Mouse (Mus musculus) megakaryocyte progenitor cell, adult 5-6 weeks (primary cell): ENCODE measurements around the gene Pigk. TPM values are rescaled to one million over a fixed set of nuclear protein-coding genes. Genes with fewer than 3 reads are reported as not detected.
A peak's percentile ranks its signal among the peaks of the same experiment; 100 is the strongest.
"Not testable (repeated sequence)": the region's sequence is repeated elsewhere in the genome, so short reads cannot be mapped to it uniquely, and the experiment has no call there.

ENCODE experiments used
- ATAC-seq: replicated peaks from 2 replicates; pipeline ENCODE4 v1.8.0; 2016; ENCODE audit warnings: mild to moderate bottlenecking, moderate TSS enrichment, inconsistent platforms; ENCODE audit not compliant: poor library complexity
- total RNA-seq, 2 experiments: library from RNA; stranded (forward) in 1 of 2; stranded (reverse) in 1 of 2; fragments of 157-497, 149-512 nt in 1 of 2; fragments of 200-1000 nt in 1 of 2; gene quantifications; 2 replicates each; pipeline versions ENCODE4 v1.2.3 to v1.2.4; 2015 to 2017

The Pigk gene
- 49.9 and 53.5 TPM in 2 replicates for total RNA-seq (2015)
- 50.9 and 66.9 TPM in 2 replicates for total RNA-seq (2017)

DNA sequence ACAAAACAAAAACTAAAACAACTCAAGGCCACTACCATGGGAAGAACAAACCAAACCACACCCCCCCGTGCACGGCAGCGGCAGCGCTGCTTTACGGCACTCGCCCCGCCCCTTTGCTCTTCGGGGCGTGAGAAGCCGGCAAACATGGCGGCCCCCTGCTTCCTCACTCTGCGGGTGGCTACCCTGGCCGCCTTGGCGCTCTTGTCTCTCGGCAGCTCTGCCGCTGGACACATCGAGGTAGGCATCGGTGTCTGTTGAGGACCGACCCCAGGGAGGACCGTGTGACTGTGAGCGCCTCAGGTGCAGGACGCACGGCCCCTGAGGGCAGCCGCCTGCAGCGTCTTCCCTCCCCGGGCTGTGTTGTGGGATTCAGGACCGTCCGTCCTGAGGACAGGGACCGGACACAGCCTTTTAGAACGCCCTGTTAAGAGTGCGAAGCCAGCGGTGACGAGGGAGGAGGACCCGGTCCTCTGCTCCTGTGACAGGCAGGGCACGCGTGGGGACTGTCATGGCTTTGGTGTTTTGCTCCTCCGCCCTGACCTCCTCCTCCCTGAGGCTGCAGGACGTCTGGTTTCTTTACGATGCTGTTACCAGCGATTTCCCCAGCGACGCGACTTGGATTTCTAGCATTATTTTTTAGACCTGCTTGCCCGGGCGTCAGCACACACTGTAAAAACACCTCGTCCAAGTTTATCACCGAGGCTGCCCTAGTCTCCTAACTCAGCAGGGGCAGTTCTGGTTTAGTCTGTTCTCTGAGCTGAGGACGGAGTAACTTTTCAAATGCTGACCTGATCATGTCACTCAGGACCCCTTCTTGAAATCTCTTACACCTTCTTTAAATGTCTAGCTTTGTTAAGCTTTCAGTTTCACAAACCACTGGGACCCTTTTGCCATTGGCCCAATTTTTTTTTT is at the start of gene Pigk:
Gene Pigk (plus strand): TSS at position 110 of the 912 bp plus-strand sequence.
- ATAC-seq: peak; percentile 98

DNA sequence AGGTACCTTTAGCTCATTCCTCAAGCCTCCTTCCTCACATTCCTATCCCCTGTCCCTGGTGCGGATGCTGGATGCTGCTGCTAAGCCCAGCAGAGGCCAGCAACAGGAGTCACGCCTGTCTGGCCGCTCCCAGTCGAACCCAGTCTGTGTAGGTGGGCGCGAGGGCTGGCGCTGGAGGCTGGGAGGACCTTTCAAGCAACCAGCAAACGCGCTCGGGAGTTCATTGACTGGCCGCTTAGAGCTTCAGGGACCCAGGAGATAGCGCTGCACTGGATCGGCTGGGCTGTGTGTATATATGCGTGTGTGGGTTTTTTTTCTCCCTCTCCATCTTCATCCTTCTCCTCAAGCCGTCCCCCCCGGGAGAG is 46.9 kb upstream of the Pigk start:
- peak; percentile 24; the same call in 1 of the 2 replicates for ATAC-seq

DNA sequence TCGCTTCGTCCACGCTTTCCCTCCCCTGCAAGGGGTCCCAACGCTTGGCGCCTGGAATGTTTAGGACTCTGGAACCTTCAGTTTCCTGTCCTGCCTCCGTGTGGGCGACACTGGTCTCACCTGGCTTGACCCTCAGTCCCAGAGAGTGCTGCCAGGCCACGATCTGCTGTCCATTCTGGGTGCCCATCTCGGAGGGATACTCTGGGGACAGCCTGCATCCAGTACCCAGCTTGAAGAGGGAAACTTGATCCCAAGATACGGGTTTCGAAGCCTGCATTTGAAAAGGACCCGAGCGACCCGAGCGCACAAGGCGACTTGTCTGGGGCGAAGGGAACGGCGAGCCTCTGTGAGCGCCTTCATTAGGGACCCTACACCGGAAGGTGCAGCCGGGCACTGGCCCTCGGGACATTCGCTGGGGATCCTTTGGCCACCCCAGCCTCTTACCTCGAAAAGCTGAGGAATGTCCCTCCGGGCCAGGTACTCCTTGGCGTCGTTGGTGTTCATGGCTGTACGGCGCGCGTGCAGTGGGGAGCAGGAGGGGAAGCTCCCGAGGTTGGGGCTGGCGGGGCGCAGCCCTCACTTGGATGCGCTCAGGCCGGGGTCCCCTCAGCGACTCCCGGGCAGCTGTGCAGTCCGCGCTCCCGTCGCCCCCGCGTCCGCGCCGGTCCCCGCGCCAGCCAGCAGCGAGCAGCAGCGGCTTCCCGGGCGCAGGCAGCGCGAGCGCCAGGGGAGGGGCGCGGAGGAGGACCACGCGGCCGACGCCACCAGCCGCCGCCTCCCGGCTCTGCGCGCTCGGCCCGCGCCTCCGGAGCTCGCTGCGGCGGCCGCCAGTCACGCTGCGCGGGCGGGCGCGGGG is 46.3 kb upstream of the Pigk start:
- peak; percentile 56 for ATAC-seq

DNA sequence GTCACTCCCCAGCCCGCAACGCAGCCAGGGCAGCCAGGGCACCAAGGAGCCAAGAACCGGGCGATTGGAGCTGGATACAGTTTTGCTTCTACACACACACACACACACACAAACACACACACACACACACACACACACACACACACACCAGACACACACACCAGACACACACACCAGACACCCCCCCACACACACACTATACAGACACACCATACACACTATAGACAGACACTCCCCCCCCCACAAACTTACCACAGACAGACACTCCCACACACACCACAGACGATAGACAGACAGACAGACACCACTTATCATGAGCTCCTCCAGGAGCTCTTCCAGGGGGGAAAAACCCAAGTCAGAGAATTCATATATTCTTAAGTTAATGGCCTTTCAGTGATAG is 45.7 kb upstream of the Pigk start, which contains the start of gene Ak5:
Gene Ak5 (minus strand): TSS at position 122 of the 400 bp plus-strand sequence.
- ATAC-seq: 0 out of 2 replicates have a peak, but pooled peaks have one; percentile 33

DNA sequence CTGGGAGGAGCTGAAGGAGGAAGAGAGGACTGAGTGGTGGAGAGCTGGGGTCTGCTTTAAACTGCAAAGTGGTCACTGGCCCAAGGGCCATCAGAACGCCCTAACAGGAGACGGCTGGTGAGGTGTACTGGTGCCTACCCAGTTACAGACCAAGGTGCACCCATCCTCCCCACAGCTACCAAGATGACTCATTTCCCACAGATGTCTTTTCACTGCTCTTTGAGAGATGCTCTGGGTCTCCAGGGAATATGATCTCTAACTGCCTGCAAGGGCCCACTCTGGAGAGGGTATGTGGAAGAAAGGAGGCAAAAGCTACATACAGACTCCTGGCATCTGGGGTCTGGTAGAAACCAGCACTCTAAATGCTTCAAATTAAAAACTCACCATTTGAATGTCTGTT is 45.1 kb upstream of the Pigk start:
- ATAC-seq: no peak

DNA sequence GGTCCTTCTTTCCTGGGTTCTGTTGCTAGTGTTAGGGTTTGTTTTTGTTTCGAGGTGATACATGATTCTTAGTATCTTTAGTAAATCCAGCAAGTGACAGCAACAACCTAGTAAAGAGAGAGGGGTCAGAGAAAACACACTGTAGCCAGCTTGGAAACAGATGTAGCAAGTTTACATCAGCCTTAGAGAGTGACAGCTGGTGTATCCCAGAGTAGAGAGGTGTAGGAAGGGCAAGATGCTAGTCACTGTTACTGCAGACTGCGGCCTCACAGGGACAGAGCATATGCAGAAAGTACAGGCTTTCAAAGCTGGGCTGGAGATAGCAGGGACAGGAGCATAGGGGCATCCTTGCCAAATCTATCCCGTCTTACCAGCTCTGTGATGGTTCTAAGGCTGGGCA is 44.1 kb upstream of the Pigk start:
- no peak for ATAC-seq

DNA sequence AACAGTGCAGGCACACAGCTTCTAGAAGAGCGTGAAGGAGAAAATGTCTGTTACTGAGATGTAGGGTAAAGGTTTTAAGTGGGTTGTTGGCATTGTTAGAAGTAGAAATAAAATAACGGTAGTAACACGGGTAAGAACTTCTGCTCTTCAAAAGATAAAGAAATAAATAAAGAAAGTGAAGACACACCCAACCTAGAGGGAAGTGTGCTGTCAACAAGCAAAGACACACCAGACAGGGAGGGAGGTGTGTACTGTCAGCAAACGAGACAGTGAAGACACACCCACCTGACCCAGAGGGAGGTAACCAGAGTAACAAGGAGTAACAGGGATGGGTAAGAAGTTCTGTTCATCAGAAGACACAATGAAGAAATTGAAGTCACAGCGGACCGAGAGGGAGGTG is 39.2 kb upstream of the Pigk start:
- peak; percentile 87 for ATAC-seq

DNA sequence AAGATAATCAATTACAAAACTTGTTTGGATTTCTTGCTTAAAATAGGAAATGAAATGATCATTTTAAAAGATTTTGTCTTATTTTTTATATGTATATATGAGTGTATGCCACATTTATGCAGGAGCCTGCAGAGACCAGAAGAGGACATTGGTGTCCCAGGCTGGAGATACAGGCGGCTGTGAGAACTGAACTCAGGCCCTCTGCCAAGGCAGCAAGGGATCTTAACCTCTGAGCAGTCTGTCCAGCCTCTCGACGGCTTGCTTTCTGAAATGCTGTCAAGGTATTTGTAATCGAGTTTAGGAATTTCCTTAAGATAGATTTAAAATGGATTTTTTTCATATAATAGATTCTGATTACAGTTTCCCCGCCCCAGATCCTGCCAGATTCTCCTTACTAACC is 25.4 kb upstream of the Pigk start:
- no peak for ATAC-seq

DNA sequence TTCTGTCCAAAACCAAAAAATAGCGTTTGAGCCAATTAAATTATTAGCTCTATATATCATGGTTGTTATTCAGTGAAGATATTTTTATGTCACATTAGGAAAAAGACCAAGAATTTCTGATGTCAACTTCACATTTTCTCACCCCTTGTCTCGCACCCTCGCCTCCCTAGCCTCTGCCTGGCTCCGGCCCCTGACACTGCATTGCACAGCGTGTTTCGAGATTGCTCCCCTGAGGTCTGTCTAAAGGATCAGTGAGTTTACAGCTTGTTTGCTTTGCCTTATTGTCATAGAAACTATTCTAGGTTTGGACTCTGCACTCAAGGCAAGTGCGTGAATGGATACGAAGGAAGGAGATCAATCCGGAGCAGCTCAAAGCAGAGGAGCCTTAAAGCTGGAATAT is 24.8 kb upstream of the Pigk start:
- no peak for ATAC-seq

DNA sequence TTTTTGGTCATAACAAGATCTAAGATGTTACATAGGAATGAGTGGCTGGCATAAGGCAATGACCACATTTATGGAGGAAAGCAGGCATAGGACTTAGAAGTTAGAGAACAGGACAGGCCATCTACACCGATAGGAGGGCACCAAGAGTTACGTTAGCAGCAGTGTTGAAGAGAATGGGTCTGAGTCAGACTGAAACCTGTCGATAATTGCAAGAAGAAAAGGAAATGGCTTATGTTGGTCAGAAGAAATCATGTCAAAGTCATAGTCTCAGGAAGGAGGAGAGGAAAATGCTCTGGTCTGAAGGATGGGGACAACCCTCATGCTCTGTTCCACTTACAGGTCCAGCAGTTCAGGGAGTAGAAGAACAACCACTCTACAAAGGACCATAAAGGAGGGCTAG is 18.9 kb upstream of the Pigk start:
- ATAC-seq: no peak

DNA sequence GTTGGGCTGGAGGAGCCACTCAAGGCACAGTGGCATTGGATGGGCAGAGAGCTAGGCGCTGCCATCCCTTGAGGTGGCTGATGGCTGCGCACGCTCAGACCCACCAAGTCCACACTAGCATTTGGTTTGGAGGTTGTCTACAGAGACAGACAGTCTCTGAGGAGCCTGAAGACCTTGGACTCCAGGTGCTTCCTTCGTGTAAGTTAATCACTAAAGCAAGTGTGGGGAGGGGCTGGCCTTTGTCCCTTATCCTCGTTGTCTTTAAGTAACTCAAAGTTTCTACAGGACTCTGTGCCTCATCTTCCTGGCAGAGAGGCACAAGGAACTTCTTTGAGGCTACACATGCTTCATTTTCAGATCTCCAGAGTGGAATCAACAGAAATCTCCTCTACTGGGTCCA is 15.9 kb upstream of the Pigk start:
- no peak for ATAC-seq

DNA sequence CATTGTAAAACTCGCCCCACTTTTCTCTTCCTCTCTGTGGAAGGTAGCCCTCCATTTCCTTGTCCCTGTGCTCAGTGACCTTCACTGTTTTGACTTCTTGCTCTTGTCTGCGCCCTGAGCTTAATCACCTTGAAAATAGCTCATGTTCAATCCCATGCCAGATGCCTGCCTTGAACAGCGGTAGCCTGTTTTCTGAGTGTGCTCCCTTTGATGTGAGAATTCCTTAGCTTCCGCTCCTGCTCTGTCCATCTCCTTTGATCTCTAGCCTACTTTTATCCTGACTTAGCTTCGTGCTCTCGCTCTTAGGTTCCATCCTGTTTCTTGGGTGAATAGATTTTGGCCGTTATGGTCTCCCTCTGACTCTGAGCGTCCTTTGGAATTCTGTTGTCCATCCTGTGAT is 14.6 kb upstream of the Pigk start:
- no peak for ATAC-seq

DNA sequence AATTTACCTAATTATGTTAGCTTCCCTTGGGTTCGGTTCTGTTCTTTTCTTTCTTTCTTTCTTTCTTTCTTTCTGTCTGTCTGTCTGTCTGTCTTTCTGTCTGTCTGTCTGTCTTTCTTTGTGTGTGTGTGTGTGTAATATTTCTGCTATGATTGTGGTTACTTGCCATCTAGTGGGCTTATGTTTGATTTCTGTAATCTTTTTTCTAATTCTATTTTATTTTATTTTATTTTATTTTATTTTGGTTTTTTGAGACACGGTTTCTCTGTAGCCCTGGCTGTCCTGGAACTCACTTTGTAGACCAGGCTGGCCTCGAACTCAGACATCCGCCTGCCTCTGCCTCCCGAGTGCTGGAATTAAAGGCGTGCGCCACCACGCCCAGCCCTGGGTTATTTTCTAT is 12.4 kb upstream of the Pigk start:
- ATAC-seq: not testable (repeated sequence)

DNA sequence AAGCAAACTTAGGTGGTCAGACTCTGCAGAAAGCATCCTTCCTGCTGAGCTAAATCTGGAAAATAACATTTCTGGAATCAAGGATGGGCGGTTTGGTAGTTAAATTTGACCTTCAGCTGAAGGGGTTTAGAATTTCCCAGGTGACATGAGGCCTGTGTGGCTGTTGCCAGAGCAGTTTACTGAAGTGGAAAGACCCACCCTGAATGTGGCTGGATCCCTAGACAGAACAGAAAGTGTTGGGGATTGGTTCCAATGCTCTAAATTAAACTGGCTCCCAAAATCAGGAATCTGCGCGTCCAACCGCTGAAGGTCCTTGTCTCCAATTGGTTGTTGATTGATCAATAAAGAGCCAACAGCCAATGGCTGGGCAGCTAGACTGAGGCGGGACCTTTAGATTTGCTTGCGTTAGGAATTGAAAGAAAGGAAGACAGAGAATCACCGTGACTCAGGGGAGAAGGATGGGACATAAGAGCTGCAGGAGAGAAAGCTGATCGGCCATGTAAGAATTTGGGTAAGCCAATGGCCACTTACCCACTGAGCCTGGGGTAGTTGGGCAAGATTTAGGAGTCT is 11.5 kb upstream of the Pigk start:
- no peak for ATAC-seq

DNA sequence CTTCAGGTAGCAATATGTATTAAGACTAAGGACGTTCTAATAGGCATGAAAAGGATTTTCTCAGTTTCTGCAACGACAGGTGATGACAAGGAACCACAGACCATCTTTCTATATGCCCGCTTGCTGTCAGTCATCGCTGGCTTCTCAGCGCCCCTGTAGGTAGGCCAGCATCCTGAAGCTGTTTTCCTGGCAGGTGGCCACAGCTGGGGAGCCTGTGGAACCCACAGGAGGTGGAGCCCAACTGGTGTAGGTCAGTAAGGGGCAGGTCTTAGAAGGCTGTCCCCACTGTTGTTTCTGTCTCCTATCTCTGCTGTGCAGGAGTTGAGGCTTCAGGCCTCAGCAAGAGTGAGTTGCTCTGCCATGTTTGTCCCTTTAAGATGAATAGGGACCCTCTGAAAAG is 8.1 kb upstream of the Pigk start:
- no peak for ATAC-seq

DNA sequence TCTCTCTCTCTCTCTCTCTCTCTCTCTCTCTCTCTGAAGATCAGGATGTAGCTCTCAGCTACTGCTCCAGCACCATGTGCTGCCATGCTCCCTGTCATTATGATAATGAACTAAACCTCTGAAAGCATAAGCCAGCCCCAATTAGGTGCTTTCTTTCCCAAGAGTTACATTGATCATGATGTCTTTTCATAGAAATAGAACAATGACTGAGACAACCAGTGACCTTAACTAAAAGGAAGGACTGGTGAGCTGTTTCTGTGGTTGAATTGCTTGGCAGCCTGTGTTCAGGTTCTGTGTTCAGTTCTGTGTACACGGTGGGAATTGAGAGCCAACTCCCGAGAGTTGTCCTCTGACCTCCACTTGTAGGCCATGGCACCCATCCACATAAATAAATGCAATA is 7.0 kb upstream of the Pigk start:
- no peak for ATAC-seq

DNA sequence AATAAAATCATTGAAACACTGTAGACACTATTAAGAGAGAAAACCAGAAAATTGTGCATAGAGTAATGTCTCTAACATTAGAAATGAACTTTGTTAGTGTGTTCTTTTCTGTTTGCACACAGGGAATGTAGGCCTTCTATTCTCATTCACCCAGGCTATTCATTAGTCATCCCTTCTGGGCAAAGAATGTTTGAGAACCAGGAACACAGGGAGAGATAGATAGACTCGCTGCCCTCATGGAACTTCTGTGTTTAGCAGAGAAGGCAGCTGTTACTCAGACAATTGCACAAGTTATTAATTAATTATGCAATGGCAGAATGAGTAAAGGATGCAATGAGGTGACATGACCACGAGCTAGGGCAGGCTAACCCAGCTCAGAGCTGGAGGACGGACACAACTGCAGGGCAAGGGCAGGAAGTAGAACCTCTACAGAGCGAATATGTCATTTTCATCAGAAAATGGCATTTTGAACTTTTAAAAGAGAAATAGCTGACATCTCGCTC is 6.5 kb upstream of the Pigk start:
- ATAC-seq: peak; percentile 44; the same call in 1 of the 2 replicates

DNA sequence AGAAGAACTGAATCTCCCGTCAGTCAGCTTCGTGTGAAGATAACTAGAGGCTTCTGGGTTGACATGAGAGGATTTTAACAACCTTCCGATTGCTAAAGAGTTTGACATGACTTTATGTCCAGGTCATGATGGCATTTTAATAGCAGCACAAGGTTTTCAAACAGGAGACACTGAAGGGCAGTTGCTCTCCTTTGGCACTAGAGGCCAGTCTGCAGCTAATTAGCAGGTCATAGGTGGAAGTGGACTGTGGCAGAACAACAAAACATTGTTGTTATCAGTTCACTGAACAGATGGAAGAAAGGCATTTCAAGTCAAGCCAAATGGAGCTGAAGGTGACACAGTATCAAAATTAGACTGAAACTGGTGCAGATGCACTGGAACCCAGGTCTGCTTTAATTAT is 4.0 kb upstream of the Pigk start:
- ATAC-seq: no peak

DNA sequence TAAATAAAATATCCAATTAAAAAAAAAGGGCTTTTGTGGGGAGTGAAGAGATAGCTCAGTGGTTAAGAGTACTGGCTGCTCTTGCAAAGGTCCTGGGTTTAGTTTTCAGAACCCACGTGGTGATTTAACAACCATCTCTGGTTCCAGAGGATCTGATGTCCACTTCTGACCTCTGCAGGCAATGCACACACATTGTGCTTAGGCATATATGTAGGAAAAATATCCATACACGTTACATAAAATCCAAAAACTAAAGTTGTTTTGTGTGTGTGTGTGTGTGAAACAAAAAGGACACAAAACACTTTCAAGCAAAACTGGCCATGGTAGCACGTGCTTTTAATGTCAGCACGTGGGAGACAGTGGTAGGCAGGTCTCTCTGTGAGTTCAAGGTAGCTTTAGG is 943 bp upstream of the Pigk start:
- no peak for ATAC-seq

DNA sequence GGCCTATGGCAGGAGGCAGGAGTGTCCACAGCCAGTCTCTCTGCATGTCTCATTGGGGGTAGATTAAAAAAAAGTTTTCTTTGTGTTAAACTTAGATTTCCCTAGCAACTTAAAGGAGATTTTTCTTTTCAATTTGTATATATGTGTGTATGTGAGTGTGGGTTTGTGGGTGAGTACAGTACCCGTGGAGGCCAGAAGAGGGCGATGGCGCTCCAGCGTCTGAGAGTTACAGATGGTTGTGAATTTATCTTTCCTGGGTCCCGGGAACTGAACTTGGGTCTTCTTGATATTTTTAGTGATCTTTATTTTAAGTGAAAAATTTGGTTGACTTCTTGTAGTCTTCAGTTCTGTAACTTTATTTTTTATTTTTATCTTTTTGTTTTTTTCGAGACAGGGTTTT is 7.4 kb downstream of the Pigk start:
- peak; percentile 66 for ATAC-seq

DNA sequence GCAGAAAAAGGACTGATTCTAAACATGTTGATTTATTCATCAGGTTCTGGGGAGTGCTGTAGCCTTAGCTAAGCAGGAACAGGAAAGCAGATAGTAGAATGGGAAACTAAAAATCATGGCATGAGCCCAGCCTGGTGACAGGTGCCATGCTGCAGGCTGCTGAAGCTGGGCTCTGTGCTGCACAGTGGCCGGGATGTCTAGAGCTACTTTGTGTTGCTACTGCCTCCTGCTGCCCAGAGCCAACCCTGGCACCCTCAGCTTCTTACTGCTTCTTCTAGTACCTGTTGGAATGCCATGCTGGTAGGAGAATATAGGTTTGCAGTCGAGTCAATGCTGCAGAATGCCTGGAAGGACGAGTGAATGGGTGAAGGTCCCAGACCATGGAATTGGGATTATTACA is 8.9 kb downstream of the Pigk start:
- peak; percentile 77 for ATAC-seq
